Mouse (Mus musculus) heart, adult 11 months (tissue): Measurements from ENCODE around the gene Gm867.

ENCODE experiments used
- DNase-seq: peaks from one replicate; pipeline ENCODE4 v3.0.0; 2022

Gene Gm867

DNA sequence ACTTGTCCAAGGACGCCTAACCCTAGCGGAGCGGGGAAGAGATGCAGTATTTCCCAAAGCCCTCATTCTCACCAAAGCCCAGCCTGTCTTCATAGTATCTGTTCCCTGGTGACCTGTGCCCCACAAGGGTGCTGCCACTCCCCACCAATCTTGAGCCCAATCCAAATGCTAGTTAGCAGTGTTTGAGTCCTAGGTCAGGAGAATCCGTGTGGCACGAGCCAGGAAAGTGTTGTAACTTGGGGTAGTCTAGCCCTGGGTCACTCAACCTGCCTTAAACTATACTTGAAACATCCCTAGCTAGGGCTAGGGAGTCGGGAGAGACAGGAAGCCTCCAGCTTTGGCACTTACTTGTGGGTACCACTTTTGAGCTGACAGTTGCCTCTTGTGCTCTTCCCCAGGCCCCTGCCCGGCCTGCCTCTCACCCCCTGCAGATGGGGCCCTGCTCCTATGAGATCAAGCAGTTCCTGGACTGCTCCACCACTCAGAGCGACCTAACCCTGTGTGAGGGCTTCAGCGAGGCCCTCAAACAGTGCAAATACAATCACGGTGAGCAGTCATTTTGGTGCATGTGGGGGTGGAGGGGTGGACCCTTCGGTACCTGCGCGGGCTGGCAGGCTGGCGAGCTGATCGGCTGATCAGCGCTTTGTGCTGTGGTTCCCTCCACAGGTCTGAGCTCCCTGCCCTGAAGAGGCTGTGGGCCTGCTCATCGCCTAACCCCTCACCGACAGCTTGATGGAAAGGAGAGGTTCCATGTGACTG lies 3.4 kb downstream of the Gm867 start:
- peak; percentile 93 for DNase-seq

DNA sequence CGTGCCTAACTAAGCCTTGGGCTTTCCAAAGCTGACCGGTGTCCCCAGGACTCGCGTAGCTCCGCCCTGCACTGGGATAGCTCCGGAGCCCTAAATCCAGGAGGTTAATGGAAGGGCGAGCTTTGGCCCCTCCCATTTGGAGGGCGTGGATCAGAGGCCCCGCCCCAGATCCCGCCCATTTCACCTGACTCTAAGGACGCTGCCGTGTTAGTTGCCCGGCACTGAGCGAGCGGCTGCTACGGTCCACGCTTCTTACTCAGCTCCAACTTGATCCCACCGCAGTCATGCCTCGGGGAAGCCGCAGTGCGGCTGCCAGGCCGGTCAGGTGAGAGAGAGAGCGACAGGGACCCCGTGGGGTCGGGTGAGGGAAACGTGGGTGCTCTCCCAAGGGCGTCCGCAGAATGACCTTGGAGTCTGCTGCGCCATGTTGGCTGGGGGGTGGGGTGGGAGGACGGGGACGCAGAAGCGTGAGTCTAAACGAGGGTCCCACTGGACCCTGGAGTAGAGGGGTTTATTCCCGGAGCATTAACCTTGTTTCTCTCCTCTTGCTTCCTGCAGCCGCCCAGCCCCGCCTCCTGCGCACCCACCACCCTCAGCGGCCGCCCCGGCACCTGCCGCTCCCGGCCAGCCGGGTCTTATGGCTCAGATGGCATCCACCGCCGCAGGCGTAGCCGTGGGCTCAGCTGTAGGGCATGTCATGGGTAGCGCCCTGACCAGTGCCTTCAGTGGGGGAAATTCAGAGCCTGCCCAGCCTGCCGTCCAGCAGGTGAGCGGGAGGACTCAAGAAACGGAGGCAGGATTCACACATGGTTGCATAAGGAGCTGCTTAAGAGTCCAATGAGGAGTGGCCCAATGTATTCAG lies 4.6 kb downstream of the Gm867 start, which contains the start of gene Mmp11:
Gene Mmp11 (minus strand): TSS at position 817 of the 862 bp plus-strand sequence.
- DNase-seq, result peak; percentile 98

DNA sequence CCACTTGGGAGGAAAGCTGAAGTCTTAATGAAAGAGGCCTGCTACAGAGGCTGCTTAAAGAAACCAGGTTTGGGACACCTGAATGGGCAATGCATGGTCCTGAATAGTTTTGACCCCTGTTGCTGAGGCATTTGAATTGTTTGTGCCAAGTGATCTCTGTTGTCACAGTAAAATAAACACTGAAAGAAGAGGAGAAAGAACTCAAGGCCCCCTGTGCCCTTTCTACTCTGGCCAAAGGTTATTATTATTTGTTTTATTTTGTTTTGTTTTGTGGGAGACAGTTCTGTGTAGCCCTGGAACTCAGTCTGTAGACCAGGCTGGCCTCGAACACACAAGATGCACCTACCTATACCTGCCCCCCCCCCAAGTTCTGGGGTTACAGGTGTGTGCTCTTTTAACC lies 5.5 kb downstream of the Gm867 start:
- DNase-seq, result no peak

DNA sequence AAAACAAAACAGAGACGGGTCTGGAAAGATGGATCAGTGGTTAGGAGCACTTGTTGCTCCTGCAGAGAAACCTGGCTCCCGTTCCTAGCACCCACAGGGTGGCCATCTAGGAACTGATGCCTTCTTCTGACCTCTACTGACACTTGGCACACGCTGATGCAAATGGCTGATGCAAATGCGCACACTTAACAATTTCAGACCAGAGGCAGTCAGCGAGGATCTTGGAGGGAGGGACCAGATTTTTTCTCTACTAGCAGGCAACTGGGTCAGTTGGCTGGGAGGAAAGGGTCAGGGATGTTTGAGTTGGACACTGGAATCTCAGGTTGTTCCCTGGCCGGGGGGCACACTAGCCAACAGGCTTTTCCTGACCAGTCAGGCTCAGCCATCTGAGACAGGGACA lies 7.6 kb downstream of the Gm867 start, which contains the start of gene Chchd10:
Gene Chchd10 (plus strand): TSS at position 240 of the 400 bp plus-strand sequence.
- DNase-seq, result peak; percentile 86

DNA sequence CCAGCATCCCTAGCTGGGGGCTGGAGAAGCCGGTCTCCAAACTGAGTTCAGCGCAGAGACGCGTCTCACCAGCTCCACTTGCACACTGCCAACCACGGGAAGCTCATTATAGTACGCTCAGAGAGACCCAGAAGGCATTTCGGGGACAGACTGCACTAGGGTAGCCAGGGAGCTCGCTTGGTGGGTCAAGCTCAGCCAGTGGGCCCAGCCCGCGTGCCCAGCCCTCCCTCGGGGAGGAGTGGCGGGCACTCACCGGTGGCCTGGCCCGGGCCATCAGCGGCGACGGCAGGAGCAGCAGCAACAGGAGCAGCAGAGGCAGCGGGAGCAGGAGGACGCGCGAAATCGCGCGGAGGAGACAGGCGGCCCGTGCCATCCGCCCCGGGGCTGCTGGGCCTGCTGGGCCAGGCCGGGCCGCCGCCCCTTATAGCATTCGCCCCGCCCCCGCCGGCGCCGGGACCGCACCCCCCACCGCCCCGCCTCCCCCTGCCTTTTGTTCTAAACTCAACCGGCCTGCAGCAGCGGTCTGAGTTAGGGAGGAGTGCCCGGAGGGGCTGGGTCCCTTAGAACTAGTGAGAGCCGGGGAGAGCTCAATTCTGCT lies 8.3 kb downstream of the Gm867 start:
- peak; percentile 96 for DNase-seq

DNA sequence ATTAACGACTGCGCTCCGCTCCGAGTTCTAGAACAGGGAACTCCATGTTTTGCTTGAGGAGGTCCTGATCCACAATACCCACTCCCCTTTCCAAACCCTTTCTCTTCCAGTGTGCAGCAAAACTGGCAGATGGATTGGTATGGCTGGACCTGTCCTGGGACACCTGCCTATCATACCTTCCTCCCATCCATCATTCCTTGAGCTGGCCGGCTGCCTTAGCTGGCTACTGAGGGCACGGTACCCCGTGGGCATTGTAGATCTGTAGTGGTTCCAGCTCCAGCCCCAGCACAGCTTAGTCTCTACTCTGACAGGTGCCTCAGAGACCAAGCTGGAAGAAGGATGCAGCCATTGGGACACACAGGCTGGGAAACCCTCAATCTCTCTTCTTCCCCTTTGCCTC lies 9.2 kb downstream of the Gm867 start:
- DNase-seq, result peak; percentile 92

DNA sequence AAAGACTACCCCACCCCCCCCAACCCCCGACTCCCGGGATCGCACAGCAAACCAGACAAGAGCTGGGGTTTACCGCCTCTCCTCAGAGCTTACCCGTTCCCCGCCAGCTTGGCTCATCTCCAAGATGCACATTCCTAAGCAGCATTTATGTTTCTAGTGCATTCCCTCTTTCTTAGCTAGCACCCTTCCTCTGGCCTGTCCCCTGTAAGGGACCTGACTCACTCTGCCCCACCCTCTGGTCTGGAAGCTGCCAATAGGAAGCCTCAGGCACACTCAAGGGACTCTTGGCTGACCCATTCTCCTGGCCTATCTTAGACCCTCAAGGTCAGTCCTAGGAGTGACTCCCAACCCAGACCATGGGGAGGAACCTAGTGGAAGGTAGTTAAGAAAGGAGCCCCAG lies 10.2 kb downstream of the Gm867 start:
- peak; percentile 90 for DNase-seq

DNA sequence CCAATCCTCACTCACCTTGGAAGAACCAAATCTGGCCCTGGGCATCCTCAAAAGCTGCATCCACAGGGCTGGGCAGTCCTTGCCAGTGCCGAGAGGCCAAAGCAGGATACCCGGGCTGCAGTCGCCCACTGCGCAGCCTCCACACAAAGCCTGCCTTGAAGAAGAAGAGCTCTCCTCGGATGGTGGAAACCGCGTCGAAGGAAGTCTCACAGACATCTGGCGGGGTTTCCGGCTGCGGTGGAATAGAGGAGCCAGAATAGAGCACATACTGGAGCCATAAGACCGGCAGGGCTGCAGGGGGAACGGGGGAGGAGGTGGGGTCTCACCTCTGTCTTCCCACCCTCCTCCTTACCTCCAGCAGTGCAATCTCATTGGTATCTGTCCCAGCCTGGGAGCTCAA lies 14.1 kb downstream of the Gm867 start:
- no peak for DNase-seq

DNA sequence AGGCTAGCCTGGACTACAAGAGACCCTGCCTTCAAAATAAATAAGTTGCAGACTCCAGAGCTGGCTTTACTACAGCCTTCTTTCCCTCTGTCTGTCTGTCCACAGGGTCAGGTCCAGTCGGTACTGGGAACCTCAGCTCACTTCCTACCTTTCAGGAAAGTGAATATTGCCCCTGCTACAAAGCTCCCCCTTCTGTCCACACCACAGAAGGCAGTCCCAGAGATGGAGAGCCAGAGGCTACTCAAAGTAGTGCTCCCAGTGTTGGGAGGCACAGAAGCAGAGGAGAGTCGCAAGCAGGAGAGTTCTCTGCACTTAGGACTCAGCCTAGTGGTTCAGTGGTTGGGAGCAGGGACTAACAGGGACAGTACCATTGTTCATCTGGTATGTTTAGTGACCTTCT lies 16.1 kb downstream of the Gm867 start:
- DNase-seq, result no peak

DNA sequence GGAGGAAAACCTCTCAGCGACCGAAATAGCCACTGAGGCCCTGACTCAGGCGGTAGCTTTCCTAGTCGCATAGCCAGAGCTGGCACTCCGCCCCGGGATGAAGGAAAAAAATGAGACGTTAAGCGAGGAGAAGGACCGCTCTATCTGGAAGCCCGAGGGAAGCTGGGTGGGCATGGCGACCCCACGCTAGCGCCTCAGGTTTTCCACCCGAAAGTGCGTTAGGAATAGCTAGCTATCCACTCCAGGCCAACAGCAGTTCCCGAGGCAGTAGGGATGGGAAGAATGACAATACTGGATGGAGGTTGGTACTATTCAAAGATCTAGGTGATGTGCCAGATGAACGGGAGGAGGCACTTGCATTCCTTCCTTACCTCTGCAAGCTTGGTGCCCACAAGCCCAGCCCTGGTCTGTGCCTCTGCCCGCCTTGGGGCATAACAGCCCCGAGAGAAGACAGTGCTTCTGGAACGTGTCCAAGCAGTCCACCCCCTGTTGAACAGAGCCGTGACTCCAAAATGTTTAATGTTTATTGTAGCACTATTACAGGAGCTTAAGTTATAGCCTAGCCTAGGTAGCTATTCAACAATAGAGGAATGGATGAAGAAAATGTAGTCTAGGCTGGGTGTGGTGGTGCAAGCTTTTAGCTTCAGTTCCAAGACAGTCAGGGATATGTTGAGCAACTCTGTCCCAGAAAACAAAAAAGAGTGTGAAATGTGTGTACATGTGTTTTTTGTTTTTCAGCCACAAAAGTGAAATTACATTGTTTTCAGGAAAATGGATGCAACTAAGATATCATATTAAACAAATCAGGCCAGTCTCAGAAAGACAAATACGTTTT lies 18.5 kb downstream of the Gm867 start:
- no peak for DNase-seq

DNA sequence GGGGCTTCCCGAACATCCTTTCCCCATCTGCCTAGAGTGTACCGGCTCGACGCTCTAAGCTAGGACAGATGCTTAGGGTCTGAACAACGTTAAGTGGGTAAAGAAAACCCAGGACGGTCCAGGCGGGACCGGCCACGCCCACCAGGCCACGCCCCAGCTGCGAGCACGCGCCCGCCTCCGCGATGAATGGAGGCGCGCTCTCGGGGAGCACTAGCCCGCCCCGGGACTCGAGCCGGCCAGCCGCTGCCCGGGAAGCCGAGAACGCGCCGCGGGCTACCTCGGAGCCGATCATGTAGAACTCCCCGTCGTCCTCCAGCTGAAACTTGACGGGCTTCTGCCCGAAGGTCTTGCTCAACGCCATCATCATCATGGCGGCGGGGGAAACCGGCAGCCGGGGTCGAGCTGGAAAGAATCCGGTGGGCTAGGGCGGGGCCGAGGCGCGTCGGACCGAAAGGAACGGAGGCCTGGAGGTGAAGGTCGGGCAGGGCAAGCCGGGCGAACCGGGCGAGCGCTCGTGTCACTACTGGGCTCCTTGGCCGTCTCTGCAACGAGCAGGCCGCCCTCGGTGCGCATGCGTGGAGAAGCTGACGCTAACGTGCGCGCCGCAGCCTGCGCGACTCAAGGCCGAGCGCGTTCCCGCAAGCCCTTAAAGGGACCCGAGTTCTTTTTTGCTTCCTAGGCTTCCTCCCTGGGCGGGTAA lies 19.3 kb downstream of the Gm867 start, which contains the start of gene Smarcb1:
Gene Smarcb1 (minus strand): TSS at position 592 of the 700 bp plus-strand sequence.
- peak; percentile 100 for DNase-seq

DNA sequence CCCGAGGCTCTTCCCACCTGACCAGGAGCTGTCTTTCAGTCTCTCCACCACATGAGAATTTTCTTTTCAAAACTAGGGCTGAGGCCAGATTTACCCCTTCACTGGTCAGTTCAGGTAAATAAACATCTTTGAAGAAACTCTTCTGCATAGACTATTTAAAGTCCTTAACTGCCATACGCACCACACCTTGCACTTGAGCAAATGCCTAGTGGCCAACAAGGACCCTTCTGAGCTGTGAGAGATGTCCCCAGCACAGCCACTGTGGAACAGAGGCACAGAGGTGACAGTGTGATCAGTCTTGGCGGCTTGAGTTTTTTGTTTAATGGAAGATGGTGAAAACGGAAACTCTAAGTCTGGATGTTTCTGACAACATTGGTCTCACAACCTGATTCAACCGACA lies 21.4 kb downstream of the Gm867 start:
- no peak for DNase-seq

DNA sequence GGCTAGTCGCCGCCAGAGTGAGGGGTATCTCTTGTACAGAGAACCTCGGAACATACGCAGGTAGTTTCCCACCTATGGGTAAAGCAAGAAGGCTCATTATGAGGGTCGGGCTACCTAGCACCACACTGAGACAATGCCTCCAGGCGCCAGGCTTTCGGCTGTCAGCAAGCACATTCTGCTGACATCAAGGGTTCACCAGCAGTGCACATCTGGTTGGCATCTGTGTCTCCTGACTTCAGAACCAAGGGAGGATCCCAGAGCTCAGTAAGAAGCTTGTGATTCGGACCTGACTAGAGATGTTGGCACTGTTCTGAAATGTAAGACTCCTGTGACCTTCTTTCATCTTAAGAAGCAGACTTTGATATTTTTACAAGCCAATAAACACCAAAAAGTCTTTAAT lies 23.6 kb downstream of the Gm867 start:
- no peak for DNase-seq

DNA sequence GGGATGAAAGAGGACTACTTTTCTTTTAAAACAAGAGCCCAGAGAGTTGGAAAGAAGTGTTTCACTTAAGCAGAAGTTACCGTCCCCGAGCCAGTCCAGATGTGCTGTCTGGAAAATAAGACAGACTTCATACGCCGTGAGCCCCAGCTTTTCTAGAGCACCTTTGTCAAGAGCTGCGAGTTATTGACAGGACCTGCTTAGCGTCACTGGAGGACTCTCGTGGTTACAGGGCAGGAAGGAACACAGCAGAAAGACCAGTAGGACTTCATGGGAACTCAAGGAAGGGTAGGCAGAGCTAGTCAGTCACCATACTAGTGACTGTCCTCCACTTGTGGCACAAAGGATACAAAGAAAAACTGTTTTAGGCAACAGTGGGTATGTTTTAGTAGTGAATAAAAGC lies 24.9 kb downstream of the Gm867 start:
- no peak for DNase-seq

DNA sequence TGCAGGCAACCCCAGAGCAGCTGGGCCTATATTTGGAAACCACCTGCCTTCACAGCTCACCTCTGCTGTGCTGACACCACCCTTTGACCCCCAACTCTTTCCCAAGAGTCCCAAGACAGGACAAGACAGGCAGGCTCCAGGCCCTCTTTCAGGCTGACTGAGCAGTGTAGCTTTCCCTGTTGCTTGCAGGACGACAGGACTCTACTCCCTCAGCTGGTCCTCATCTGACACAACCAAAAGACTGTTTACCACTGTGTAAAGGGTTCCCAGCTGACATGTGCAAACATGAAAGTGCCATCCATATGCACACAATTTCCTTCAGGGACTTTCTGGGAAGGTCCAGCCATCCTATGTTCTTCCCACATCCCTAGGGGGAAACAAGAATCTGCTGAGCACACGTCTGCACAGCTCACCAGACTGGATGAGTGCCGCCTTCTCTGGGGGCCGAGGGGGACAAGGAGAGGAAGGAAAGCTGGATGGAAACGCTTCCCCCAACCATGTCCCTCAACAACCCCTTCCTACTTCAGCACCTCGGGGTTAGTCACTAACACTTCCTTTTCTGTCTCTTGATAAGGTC lies 27.4 kb downstream of the Gm867 start:
- no peak for DNase-seq

DNA sequence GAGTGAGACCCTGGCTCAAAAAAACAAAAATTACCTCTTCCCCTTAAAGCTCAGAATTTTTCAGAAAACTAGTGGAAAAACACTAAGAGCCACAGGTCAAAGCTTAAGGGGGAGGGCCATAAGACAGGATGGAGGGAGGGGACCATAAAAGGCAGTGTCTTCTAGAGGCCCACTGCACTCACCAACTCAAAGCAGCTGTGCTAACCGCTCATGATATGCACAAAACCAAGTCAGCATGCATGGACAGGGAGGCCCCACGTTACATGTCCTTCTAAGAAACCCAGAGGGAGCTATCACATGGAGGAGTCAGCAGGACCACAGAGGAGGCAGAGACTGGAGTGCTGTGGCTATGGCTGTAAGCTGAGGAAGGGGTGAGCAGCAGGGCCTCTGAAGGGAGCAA lies 29.8 kb downstream of the Gm867 start:
- peak; percentile 92 for DNase-seq

DNA sequence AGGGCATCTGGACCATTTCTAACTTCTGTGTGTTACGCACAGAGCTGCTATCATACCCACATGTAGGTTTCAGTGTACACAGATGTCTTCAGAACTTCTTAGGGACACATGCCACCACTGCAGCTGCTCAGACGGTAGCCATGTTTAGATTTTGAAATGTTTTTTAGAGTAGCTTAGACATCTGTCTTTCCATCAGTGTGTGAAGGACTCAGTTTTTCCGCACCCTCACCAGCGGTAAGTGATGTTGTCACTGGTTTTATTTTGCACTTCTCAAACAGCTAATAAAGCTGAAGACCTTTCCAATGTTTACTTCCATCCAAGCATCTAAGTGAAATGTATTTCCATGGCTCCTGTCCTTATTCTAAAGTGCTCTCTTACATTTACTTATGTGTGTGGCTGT lies 33.6 kb downstream of the Gm867 start:
- no peak for DNase-seq

DNA sequence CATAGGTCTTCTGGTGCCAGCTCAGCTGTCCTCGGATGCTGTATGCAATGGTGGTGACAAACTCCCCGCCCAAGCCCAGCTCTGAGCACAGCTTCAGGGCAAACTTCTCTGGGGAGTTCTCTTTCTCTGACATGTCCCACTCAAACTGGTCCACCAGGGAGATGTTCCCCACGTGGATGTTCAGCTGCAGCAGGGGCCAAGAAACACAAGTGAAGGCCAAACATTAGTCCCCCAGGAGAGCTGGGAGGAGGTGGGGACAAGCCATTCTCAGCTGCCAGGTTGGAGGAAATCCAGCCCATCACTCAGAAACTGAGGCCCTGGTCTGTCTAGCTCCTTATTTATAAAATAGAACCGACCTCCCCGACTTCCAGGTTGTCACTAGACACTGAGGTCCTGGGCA lies 36.1 kb downstream of the Gm867 start:
- peak; percentile 94 for DNase-seq

DNA sequence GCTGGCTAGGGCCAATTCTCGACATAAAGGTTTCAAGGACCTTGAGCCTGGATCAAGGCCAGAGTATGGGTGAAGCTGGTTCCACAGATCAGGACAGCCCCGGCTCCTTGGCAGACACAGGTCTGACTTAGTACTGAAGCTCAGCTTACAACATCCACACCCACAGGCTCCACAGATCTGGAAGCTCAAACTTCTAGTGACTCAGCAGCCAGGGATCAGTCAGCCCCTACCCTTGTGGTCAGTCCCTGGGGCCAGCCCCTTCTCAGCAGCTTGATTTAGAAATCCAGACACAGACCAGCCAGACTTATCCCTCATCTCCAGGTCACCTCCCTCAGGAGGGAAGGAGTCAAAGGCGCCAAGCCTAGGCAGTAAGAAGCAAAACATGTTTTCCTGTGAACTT lies 41.6 kb downstream of the Gm867 start:
- peak; percentile 99 for DNase-seq

DNA sequence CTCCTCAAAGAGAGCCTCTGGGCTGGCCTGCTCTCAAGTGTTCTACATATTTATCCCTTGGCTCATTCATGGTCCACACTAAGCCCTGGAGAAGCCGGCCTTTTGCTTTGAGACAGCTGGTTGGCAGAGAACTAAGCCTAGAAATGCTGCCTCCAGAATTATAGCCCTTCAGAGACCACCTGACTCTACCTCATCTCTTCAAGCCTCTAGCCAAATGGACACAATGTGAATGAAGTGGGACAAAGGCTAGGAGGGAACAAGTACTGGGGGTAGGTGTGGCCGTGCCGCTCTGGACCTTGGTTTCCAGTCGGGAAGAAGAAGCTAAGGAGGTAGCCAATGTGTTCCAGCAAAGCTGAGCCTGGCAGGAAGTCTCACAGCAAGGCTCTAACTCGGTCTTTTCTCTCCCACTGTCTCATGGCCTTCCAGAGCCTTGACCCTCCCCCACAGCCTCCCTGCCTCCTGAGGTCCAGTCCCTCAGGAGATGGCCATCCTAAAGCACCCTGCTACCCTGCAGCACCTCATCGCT lies 42.4 kb downstream of the Gm867 start:
- DNase-seq, result peak; percentile 93

DNA sequence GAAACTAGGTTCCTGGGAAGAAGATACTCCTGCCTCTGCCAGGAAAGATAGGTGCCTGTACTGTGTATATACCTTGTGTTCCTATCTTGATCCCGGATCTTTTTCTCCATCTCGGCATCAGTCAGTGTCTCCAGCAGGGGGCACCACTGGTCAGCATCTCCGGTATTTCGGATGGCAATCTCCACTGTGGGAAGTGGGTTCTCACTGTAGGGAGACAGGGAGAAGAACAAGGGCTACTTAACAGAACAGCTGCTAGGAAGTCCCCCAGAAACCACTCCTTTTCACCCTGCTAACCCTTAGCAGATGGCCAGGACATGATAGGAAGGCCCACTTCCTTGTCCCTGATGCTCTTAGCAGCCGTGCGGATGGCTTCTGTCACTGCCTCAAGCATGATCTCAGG lies 43.1 kb downstream of the Gm867 start:
- peak; percentile 93 for DNase-seq
